Mouse (Mus musculus) thymus, adult 2 months (tissue): ENCODE results near the gene Mpp4. TPM values are rescaled to one million over a fixed set of nuclear protein-coding genes. Genes with fewer than 3 reads are reported as not detected.

ENCODE experiments used
- DNase-seq: peaks from one replicate; pipeline ENCODE4 v3.0.0; 2021
- H3K27ac ChIP-seq: fragments of 200-500 bp; 2 replicates; pipeline ENCODE4 v1.5.1; 2012; ENCODE audit warnings: low read length, control low read depth; ENCODE audit not compliant: control insufficient read depth, insufficient read depth
- H3K27me3 ChIP-seq: fragments of 200-500 bp; 2 replicates; pipeline ENCODE4 v1.6.1; 2012; ENCODE audit warnings: mild to moderate bottlenecking, low read length, moderate library complexity, mixed read lengths; ENCODE audit not compliant: control insufficient read depth, insufficient read depth
- H3K36me3 ChIP-seq: fragments of 200-500 bp; 2 replicates; pipeline ENCODE4 v1.6.1; 2012; ENCODE audit warnings: mild to moderate bottlenecking, low read length, moderate library complexity; ENCODE audit not compliant: control insufficient read depth, insufficient read depth
- H3K4me1 ChIP-seq: fragments of 200-500 bp; replicated peaks from 2 replicates; pipeline ENCODE4 v1.6.1; 2012; ENCODE audit warnings: low read length; ENCODE audit not compliant: control insufficient read depth, insufficient read depth
- H3K4me3 ChIP-seq: fragments of 200-500 bp; 2 replicates; pipeline ENCODE4 v1.5.1; 2012; ENCODE audit warnings: mild to moderate bottlenecking, low read length, control low read depth, moderate library complexity; ENCODE audit not compliant: control insufficient read depth, insufficient read depth
- CTCF ChIP-seq: fragments of 200-500 bp; IDR thresholded peaks from 2 replicates; pipeline ENCODE4 v1.5.1; 2012; ENCODE audit warnings: mild to moderate bottlenecking, control low read depth, low read length, moderate library complexity, borderline replicate concordance; ENCODE audit not compliant: control insufficient read depth, poor library complexity, insufficient read depth; ENCODE audit errors: extremely low read depth
- POLR2A ChIP-seq: fragments of 200-500 bp; IDR thresholded peaks from 2 replicates; pipeline ENCODE4 v1.6.1; 2012; ENCODE audit warnings: mild to moderate bottlenecking, low read length, control low read depth, moderate library complexity; ENCODE audit not compliant: control insufficient read depth, poor library complexity, insufficient read depth; ENCODE audit errors: extremely low read depth
- WGBS: fragments of 180-500 bp; shearing (Covaris S2); methylation state at CpG from one replicate; pipeline ENCODE4 v1.1.7; 2018; 5-methylcytosine and 5-hydroxymethylcytosine counted together
- polyA plus RNA-seq: library from polyadenylated mRNA; depleted of rRNA; stranded (reverse); fragments of >200 nt; gene quantifications from 2 replicates; pipeline ENCODE4 v1.2.3, GENCODE M21; 2012

Gene Mpp4
- polyA plus RNA-seq, 1 experiment: 9.8 TPM

- 6% methylated on average over 5 of the region's 5 CpGs for WGBS
- Histone ChIP-seq H3K4me3 (no peak overlapping the region), H3K36me3 (peaks cover 9% of the 10 kb centered on the region; the same call in 1 of the 2 replicates), H3K27me3 (no peaks in the 10 kb centered on the region), H3K4me1 (peaks cover 32% of the 10 kb centered on the region), H3K27ac (peak overlapping the region; percentile 82)
- no peak for TF ChIP-seq CTCF
- TF ChIP-seq POLR2A: no peak
- no peak for DNase-seq
These were observed 8.7 kb upstream of the Mpp4 start for GRCm38 (mm10) chr1:59171875-59172274.

DNA sequence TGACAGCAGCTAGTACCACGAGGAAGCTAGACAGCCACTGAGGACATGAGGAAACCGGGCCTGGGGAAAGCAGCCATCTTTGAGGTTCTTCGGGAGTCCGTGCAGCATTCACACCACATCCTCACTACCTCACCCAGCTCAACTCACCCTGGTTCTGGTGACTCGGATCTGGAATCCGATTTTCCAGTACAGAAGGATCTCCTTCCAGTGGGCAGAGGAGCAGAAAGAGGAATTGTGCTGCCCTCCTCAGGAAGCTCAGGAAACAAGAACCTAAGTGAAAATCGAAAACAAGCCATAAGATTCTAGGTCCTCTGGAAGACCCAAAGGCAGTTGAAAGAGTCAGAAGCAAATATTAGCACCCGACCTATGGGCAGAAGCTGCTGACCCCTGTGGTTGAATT lies 7.1 kb upstream of the Mpp4 start:
- Histone ChIP-seq H3K36me3 (peaks cover 9% of the 10 kb centered on the region; the same call in 1 of the 2 replicates), H3K4me3 (no peak overlapping the region), H3K4me1 (peaks cover 37% of the 10 kb centered on the region), H3K27me3 (no peaks in the 10 kb centered on the region), H3K27ac (no peak overlapping the region)
- WGBS: 84% methylated on average over 8 of the region's 8 CpGs
- no peak for TF ChIP-seq POLR2A
- no peak for TF ChIP-seq CTCF
- DNase-seq: no peak

- no peak for DNase-seq
- no peaks in the 10 kb centered on the region for H3K27me3 ChIP-seq
- 92% methylated on average over 6 of the region's 6 CpGs for WGBS
- no peak overlapping the region for H3K4me3 ChIP-seq
- TF ChIP-seq POLR2A (no peak), CTCF (no peak)
- H3K27ac ChIP-seq: no peak overlapping the region
- peaks cover 9% of the 10 kb centered on the region; the same call in 1 of the 2 replicates for H3K36me3 ChIP-seq
- peaks cover 34% of the 10 kb centered on the region for H3K4me1 ChIP-seq
These were observed 6.4 kb upstream of the Mpp4 start for GRCm38 (mm10) chr1:59169586-59169985.

DNA sequence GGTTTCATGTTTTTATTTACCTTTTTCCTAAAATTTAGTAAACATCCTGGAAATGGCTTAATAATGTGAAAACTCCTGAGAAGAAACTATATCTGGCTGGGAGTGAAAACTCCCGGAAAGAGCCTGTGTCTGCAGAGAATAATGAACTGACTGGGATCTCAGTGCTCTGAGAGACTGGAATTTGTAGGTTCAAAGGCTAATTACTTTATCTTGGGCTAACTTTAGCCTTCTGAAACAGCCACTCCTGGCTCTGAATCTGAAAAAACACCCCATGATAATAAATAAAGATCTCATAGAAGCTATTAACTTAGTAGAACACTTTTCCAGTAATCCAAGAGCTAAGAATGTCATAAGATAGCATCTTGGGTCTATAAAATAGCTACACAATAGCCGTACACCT lies 5.4 kb upstream of the Mpp4 start:
- 95% methylated on average over 2 of the region's 2 CpGs for WGBS
- H3K27me3 ChIP-seq: no peaks in the 10 kb centered on the region
- H3K27ac ChIP-seq: no peak overlapping the region
- no peak for TF ChIP-seq POLR2A
- DNase-seq: no peak
- H3K4me3 ChIP-seq: no peak overlapping the region
- H3K4me1 ChIP-seq: peaks cover 39% of the 10 kb centered on the region
- peaks cover 9% of the 10 kb centered on the region; the same call in 1 of the 2 replicates for H3K36me3 ChIP-seq

- H3K36me3 ChIP-seq: peaks cover 9% of the 10 kb centered on the region; the same call in 1 of the 2 replicates
- H3K4me1 ChIP-seq: peaks cover 39% of the 10 kb centered on the region
- no peak overlapping the region for H3K27ac ChIP-seq
- H3K27me3 ChIP-seq: no peaks in the 10 kb centered on the region
- H3K4me3 ChIP-seq: no peak overlapping the region
- WGBS: 55% methylated on average over 4 of the region's 4 CpGs
- TF ChIP-seq POLR2A: no peak
- no peak for TF ChIP-seq CTCF
- DNase-seq: no peak
These were observed 4.7 kb upstream of the Mpp4 start for GRCm38 (mm10) chr1:59167654-59168425.

- H3K4me3 ChIP-seq: no peak overlapping the region
- H3K27me3 ChIP-seq: no peaks in the 10 kb centered on the region
- DNase-seq: no peak
- peaks cover 9% of the 10 kb centered on the region; the same call in 1 of the 2 replicates for H3K36me3 ChIP-seq
- TF ChIP-seq POLR2A: no peak
- TF ChIP-seq CTCF: no peak
- H3K4me1 ChIP-seq: peaks cover 39% of the 10 kb centered on the region
- 95% methylated on average over 9 of the region's 9 CpGs for WGBS
- H3K27ac ChIP-seq: no peak overlapping the region
These were observed 3.2 kb upstream of the Mpp4 start for GRCm38 (mm10) chr1:59166232-59166905.
